Mouse (Mus musculus): ENCODE data around the gene Cyp4v3. TPM values are rescaled to one million over a fixed set of nuclear protein-coding genes. Genes with fewer than 3 reads are reported as not detected.

Cyp4v3 gene
- polyA plus RNA-seq, 1 experiment from 2014 or later, result 1.4 TPM

GRCm38 (mm10) chr8:45302390-45302789 lies 30.6 kb downstream of the Cyp4v3 start:
- H3K36me3 ChIP-seq (ENCODE audit: control insufficient read depth, insufficient read depth, low read length), result no peaks in the 10 kb centered on the region
- WGBS, result 55% methylated on average over 8 of the region's 8 CpGs
- no peak overlapping the region for H3K4me3 ChIP-seq (ENCODE audit: low read depth, low read length)
- no peak overlapping the region for H3K4me2 ChIP-seq (ENCODE audit: low read length)
- no peaks in the 10 kb centered on the region for H3K9me3 ChIP-seq (replicated peaks; ENCODE audit: control insufficient read depth, low read length, poor library complexity, severe bottlenecking)
- H3K4me1 ChIP-seq (ENCODE audit: control insufficient read depth, insufficient read depth, low read length), result no peaks in the 10 kb centered on the region
- H3K27me3 ChIP-seq (ENCODE audit: control insufficient read depth, insufficient read depth, low read depth, low read length), result no peaks in the 10 kb centered on the region
- H3K27ac ChIP-seq (ENCODE audit: low read length), result no peak overlapping the region
- H3K9ac ChIP-seq (ENCODE audit: low read depth, low read length), result no peak overlapping the region
- no peak for ATAC-seq

GRCm38 (mm10) chr8:45295276-45295675 lies 37.7 kb downstream of the Cyp4v3 start:
- H3K9ac ChIP-seq (ENCODE audit: low read depth, low read length), result no peak overlapping the region
- no peaks in the 10 kb centered on the region for H3K4me1 ChIP-seq (ENCODE audit: control insufficient read depth, insufficient read depth, low read length)
- no peak overlapping the region for H3K4me3 ChIP-seq (ENCODE audit: low read depth, low read length)
- no peaks in the 10 kb centered on the region for H3K9me3 ChIP-seq (replicated peaks; ENCODE audit: control insufficient read depth, low read length, poor library complexity, severe bottlenecking)
- 95% methylated on average over 6 of the region's 6 CpGs for WGBS
- no peak overlapping the region for H3K4me2 ChIP-seq (ENCODE audit: low read length)
- H3K27ac ChIP-seq (ENCODE audit: low read length), result no peak overlapping the region
- H3K36me3 ChIP-seq (ENCODE audit: control insufficient read depth, insufficient read depth, low read length), result no peaks in the 10 kb centered on the region
- no peak for ATAC-seq
- no peaks in the 10 kb centered on the region for H3K27me3 ChIP-seq (ENCODE audit: control insufficient read depth, insufficient read depth, low read depth, low read length)

- ATAC-seq, result no peak
- Histone ChIP-seq H3K9ac (ENCODE audit: low read depth, low read length) (no peak within 1 kb of the TSS), H3K4me2 (ENCODE audit: low read length) (no peak within 1 kb of the TSS), H3K9me3 (replicated peaks; ENCODE audit: control insufficient read depth, low read length, poor library complexity, severe bottlenecking) (no peaks in the 10 kb centered on the region), H3K27ac (ENCODE audit: low read length) (no peak within 1 kb of the TSS), H3K27me3 (ENCODE audit: control insufficient read depth, insufficient read depth, low read depth, low read length) (no peaks in the 10 kb centered on the region), H3K4me3 (ENCODE audit: low read depth, low read length) (no peak within 1 kb of the TSS), H3K4me1 (ENCODE audit: control insufficient read depth, insufficient read depth, low read length) (no peaks in the 10 kb centered on the region), H3K36me3 (ENCODE audit: control insufficient read depth, insufficient read depth, low read length) (no peaks in the 10 kb centered on the region)
- WGBS, result 94% methylated on average over 7 of the region's 7 CpGs
Observed at GRCm38 (mm10) chr8:45294687-45295086, 38.3 kb downstream of the Cyp4v3 start, which contains the start of gene Klkb1. Gene Klkb1 (minus strand): TSS chr8:45294859.

GRCm38 (mm10) chr8:45291790-45292189 lies 41.2 kb downstream of the Cyp4v3 start:
- no peak for ATAC-seq
- H3K9me3 ChIP-seq (replicated peaks; ENCODE audit: control insufficient read depth, low read length, poor library complexity, severe bottlenecking), result no peaks in the 10 kb centered on the region
- WGBS, result 86% methylated on average over 2 of the region's 2 CpGs

GRCm38 (mm10) chr8:45281630-45282029 lies 51.4 kb downstream of the Cyp4v3 start:
- 82% methylated on average over 8 of the region's 8 CpGs for WGBS
- Histone ChIP-seq H3K4me3 (ENCODE audit: low read depth, low read length) (no peak overlapping the region), H3K27me3 (ENCODE audit: control insufficient read depth, insufficient read depth, low read depth, low read length) (no peaks in the 10 kb centered on the region)

More at GRCm38 (mm10) chr8:45291790-45292189, 41.2 kb downstream of the Cyp4v3 start:
- Histone ChIP-seq H3K4me2 (ENCODE audit: low read length) (no peak overlapping the region), H3K4me3 (ENCODE audit: low read depth, low read length) (no peak overlapping the region), H3K4me1 (ENCODE audit: control insufficient read depth, insufficient read depth, low read length) (no peaks in the 10 kb centered on the region), H3K27me3 (ENCODE audit: control insufficient read depth, insufficient read depth, low read depth, low read length) (no peaks in the 10 kb centered on the region), H3K9ac (ENCODE audit: low read depth, low read length) (no peak overlapping the region), H3K27ac (ENCODE audit: low read length) (no peak overlapping the region), H3K36me3 (ENCODE audit: control insufficient read depth, insufficient read depth, low read length) (no peaks in the 10 kb centered on the region)

GRCm38 (mm10) chr8:45277453-45277852 lies 55.6 kb downstream of the Cyp4v3 start:
- Histone ChIP-seq H3K27ac (ENCODE audit: low read length) (no peak overlapping the region), H3K9ac (ENCODE audit: low read depth, low read length) (no peak overlapping the region)
- 75% methylated on average over 3 of the region's 3 CpGs for WGBS

More at GRCm38 (mm10) chr8:45281630-45282029, 51.4 kb downstream of the Cyp4v3 start:
- no peaks in the 10 kb centered on the region for H3K36me3 ChIP-seq (ENCODE audit: control insufficient read depth, insufficient read depth, low read length)
- H3K4me1 ChIP-seq (ENCODE audit: control insufficient read depth, insufficient read depth, low read length), result no peaks in the 10 kb centered on the region
- H3K27ac ChIP-seq (ENCODE audit: low read length), result no peak overlapping the region
- H3K9me3 ChIP-seq (replicated peaks; ENCODE audit: control insufficient read depth, low read length, poor library complexity, severe bottlenecking), result no peaks in the 10 kb centered on the region
- H3K9ac ChIP-seq (ENCODE audit: low read depth, low read length), result no peak overlapping the region
- H3K4me2 ChIP-seq (ENCODE audit: low read length), result no peak overlapping the region
- ATAC-seq, result no peak

GRCm38 (mm10) chr8:45274317-45274716 lies 58.7 kb downstream of the Cyp4v3 start:
- Histone ChIP-seq H3K4me2 (ENCODE audit: low read length) (no peak overlapping the region), H3K27ac (ENCODE audit: low read length) (no peak overlapping the region), H3K4me1 (ENCODE audit: control insufficient read depth, insufficient read depth, low read length) (no peaks in the 10 kb centered on the region), H3K9me3 (replicated peaks; ENCODE audit: control insufficient read depth, low read length, poor library complexity, severe bottlenecking) (no peaks in the 10 kb centered on the region), H3K9ac (ENCODE audit: low read depth, low read length) (no peak overlapping the region), H3K4me3 (ENCODE audit: low read depth, low read length) (no peak overlapping the region), H3K27me3 (ENCODE audit: control insufficient read depth, insufficient read depth, low read depth, low read length) (no peaks in the 10 kb centered on the region), H3K36me3 (ENCODE audit: control insufficient read depth, insufficient read depth, low read length) (no peaks in the 10 kb centered on the region)
- WGBS, result 78% methylated on average over 4 of the region's 4 CpGs
- ATAC-seq, result no peak

More at GRCm38 (mm10) chr8:45277453-45277852, 55.6 kb downstream of the Cyp4v3 start:
- H3K4me1 ChIP-seq (ENCODE audit: control insufficient read depth, insufficient read depth, low read length), result no peaks in the 10 kb centered on the region
- H3K4me3 ChIP-seq (ENCODE audit: low read depth, low read length), result no peak overlapping the region
- ATAC-seq, result no peak
- no peaks in the 10 kb centered on the region for H3K9me3 ChIP-seq (replicated peaks; ENCODE audit: control insufficient read depth, low read length, poor library complexity, severe bottlenecking)
- H3K4me2 ChIP-seq (ENCODE audit: low read length), result no peak overlapping the region
- no peaks in the 10 kb centered on the region for H3K36me3 ChIP-seq (ENCODE audit: control insufficient read depth, insufficient read depth, low read length)
- no peaks in the 10 kb centered on the region for H3K27me3 ChIP-seq (ENCODE audit: control insufficient read depth, insufficient read depth, low read depth, low read length)

- H3K36me3 ChIP-seq (ENCODE audit: control insufficient read depth, insufficient read depth, low read length), result no peaks in the 10 kb centered on the region
- H3K4me3 ChIP-seq (ENCODE audit: low read depth, low read length), result no peak overlapping the region
- 0 out of 2 replicates have a peak, but pooled peaks cover 2% of the 10 kb centered on the region for H3K9me3 ChIP-seq (replicated peaks; ENCODE audit: control insufficient read depth, low read length, poor library complexity, severe bottlenecking)
- no peak overlapping the region for H3K9ac ChIP-seq (ENCODE audit: low read depth, low read length)
- no peak overlapping the region for H3K4me2 ChIP-seq (ENCODE audit: low read length)
- no peak for ATAC-seq
- no peaks in the 10 kb centered on the region for H3K27me3 ChIP-seq (ENCODE audit: control insufficient read depth, insufficient read depth, low read depth, low read length)
- H3K27ac ChIP-seq (ENCODE audit: low read length), result no peak overlapping the region
- no peaks in the 10 kb centered on the region for H3K4me1 ChIP-seq (ENCODE audit: control insufficient read depth, insufficient read depth, low read length)
Observed at GRCm38 (mm10) chr8:45269056-45269455, 64.0 kb downstream of the Cyp4v3 start.

GRCm38 (mm10) chr8:45268485-45268884 lies 64.5 kb downstream of the Cyp4v3 start:
- Histone ChIP-seq H3K4me3 (ENCODE audit: low read depth, low read length) (no peak overlapping the region), H3K36me3 (ENCODE audit: control insufficient read depth, insufficient read depth, low read length) (no peaks in the 10 kb centered on the region), H3K27ac (ENCODE audit: low read length) (no peak overlapping the region), H3K9ac (ENCODE audit: low read depth, low read length) (no peak overlapping the region), H3K4me1 (ENCODE audit: control insufficient read depth, insufficient read depth, low read length) (no peaks in the 10 kb centered on the region), H3K27me3 (ENCODE audit: control insufficient read depth, insufficient read depth, low read depth, low read length) (no peaks in the 10 kb centered on the region), H3K4me2 (ENCODE audit: low read length) (no peak overlapping the region), H3K9me3 (replicated peaks; ENCODE audit: control insufficient read depth, low read length, poor library complexity, severe bottlenecking) (0 out of 2 replicates have a peak, but pooled peaks cover 2% of the 10 kb centered on the region)
- ATAC-seq, result no peak

All from midbrain, embryonic 16.5 days (tissue).